Mouse (Mus musculus): ENCODE measurements at regions not wholly inside any gene's neighbourhood (a gene's known extent, or its start where the extent isn't known, plus 50 kb on each side); places are given as distances from the start of the nearest gene placed in this dataset.
A peak's percentile ranks its signal among the peaks of the same experiment; 100 is the strongest.

GRCm38 (mm10) chr6:126481257-126481656 lies 54.0 kb downstream of the Kcna5 start:
- DNase-seq, result peak; percentile 34

GRCm38 (mm10) chr6:126477506-126477905 lies 57.7 kb downstream of the Kcna5 start:
- DNase-seq, result no peak

GRCm38 (mm10) chr6:126476758-126477157 lies 58.5 kb downstream of the Kcna5 start:
- peak; percentile 50 for DNase-seq

- peak; percentile 81 for DNase-seq
Observed at GRCm38 (mm10) chr6:126475555-126475954, 59.7 kb downstream of the Kcna5 start.

DNA sequence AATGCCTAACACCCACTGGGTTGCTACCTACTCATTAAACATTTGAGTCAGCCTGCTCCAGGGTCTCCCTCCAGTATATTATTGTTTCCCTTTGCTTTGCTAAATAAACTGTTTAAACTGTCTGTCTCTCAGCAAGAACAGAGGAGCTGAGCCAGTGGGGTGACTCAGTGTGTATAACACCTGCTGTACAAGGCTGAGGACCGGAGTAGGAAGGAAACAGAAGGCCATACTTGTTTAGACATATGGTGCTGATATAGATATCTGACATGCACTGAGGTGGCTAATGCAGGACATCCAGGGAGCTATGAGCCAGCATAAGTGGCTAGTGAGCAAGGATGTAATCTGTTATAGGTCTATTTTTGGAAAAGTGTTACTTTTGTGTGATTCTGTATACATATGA lies 81.5 kb downstream of the Kcna5 start:
- DNase-seq, result no peak

GRCm38 (mm10) chr6:126445519-126445918 lies 89.7 kb downstream of the Kcna5 start:
- DNase-seq, result no peak

DNA sequence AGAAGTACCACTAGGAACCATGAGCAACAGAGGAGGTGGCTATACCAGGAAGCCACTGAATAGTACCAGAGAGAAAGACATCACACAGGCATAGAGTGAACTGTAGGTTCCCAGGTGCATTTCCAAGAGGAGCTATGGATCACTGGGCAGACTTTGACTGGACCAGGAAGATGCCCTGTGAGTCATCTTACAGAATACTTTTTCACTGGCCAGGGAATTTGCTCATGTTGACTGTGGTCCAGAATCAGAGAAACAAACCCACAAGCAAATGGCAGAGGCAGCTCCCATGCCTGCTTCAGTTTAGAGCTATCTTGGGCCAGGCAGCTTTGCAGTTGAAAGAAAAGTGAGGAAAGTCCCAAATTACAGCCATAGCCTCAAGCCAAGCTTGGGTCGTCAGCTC lies 95.0 kb downstream of the Kcna5 start:
- DNase-seq, result no peak

DNA sequence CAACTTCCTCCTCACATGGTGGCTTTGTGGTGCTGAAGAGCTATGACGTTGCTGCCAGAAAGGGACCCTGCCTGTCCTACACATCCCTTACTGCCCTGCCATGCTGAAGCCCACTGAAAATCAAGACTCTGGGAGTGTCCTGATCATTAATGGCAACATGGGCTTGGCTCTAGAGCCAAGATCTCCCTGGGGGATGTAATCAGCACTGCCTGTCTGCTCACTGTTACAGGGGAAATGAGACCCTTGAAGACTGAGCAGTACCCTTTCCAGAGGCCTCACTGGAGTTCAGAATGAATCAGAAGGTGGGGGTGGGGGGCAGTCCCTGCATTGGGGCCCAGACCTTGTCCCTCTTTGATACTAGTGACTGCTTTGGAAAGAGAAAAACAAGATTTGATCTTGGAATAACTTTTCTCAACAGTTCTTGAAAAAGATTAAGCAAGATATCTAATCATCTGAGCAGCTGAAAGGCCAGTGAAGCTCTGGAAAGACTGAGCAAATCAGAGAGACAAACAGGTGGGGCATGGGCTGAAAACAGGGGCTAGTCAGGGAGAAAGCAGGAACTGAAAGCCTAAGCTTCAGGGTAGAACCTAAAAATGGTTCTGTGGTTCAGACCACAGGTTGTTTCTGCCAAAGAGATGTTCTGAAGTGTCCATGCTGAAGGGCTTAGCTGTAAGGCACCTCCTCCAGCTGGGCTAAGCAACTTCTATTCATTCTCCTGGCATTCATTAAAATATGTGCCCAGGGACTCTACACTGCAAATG lies 97.1 kb downstream of the Kcna5 start:
- DNase-seq, result no peak

DNA sequence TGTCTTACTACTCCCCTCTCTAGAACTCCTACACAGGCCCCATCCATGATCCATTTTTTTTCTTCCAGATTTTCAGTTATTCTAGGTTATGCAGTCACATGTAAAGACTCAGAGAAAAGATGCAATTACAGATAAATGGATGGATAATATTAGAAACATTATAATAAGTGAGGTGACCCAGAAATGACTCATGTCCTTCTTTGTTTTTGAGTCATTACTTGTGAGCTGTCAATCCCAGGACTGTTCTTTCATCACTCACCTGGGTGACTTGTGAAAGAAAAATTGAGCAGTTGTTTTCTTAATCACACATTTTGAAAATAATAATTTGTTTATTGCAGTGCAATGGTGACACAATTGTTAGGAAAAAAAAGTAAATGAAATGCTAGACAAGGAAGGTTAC lies 108.0 kb downstream of the Kcna5 start:
- DNase-seq, result no peak

GRCm38 (mm10) chr6:126405736-126406135 lies 129.5 kb downstream of the Kcna5 start:
- peak; percentile 34 for DNase-seq

DNA sequence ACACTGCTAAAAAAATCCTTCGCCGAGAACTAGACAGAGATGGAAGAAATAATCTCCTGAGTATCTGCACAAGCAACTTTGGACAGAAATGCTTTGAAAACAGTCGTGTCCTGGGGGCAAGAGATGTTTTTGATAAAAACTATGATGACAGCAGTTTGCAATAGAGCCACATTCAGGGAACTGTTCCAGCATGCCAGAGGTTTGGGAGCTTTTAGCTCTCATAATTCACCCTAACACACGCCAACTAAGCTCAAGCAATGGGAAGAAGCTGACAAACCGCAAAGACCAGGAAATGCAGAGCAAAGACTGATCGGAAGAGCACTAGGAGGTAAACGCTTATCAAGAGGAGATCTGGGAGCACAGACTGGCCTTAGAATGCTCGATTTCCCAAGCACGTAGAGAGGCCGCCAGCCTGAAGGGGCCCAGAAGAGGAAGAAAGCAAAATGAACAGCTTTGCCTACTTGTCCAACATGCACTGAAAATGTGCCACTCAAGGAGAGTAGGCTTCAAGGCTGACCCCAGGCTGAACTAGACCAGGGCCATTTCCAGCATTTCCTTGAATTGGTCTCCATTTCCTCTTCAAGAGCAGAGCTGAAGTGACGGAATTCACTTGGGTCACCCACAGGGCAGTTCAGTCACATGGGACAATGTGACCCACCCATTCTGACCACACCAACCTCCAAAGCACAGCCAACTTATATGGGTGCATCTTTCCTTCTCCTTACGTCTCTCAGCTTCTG lies 130.7 kb downstream of the Kcna5 start:
- peak; percentile 17 for DNase-seq

DNA sequence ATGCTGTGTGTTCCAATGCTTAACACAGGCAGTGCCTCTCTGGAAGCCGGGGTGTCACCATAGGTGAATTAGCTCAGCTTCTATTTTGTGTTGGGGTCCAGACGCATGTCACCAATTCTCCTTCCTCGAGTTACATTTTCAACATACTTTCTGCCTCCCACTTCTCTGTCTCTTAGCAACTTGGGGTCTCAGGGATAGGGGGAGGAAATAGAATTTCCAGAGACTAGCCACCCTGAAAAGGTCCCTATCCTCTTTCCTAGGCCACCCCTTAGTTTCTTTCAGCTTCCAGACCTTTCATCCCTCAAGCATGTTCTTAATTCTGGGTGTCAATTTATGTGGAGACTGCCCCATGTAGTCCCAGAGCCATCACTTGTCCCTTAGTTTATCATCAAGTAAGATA lies 135.6 kb downstream of the Kcna5 start:
- no peak for DNase-seq

DNA sequence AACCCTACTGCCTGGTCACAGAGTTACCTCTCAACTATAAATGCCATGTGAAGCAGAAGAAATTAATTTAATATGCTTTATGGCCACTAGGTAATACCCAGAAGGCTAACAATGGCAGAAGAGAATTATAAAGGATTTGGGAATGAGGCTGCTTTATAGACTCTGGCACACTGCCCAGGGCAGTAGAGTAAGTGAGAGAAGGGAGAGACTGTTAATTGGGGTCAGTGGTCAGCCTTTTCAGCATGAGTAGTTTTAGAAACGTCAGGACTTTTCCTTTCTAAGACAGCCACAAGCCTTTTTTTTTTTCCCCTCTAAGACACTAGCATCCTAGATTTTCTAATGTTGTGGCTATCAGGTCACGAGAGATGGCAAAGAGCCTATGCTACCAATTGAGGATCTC lies 136.6 kb downstream of the Kcna5 start:
- DNase-seq, result no peak

DNA sequence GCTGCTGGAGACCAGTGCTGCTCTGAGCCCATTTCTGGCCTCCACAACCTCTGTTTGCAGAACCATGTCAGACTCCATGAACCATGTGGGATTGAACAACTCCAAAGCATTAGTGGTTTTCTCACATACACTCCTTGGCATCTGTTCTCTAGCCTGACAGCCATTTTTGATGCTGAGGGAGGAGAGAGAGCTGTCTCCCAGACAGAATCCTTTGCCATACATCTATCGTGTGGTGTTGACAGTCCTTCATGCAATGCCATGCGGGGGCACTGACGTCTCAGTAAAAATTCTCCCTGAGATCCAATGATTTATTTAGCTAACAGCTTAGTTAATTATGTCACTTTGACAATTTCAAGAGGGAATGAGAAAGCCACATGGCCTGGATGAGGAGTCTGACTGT lies 140.2 kb downstream of the Kcna5 start:
- no peak for DNase-seq

DNA sequence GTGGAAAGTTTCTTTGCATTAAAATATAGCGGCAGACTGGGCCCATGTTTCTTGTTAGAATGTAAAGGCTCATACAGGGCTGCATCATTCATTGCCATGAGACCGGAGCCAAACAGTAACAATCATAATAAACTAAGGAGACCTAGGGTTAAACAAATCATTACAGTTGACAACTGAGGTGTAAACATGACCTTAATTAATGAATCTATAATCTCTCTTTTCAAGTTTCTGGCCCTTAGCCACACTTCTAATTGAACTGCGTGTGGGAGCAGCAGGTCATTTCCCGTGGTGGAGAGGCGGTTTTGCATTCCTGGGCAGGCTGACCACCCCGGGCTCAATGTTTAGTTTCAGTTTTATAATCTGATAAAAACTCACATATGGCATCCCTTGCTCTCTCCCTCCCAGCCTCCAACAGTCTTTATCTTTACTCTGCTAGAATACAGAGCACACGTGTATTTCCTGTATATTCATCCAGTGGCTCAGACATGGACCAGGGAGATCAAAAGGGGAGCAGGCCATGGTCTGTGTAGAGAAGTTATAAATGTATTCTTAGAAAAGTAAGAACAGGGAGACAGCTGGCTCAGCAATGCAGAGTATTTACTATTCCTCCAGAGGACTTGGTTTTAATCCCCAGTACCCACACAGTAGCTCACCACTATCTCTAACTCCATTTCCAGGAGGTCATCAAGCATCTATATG lies 141.0 kb downstream of the Kcna5 start:
- DNase-seq, result no peak

DNA sequence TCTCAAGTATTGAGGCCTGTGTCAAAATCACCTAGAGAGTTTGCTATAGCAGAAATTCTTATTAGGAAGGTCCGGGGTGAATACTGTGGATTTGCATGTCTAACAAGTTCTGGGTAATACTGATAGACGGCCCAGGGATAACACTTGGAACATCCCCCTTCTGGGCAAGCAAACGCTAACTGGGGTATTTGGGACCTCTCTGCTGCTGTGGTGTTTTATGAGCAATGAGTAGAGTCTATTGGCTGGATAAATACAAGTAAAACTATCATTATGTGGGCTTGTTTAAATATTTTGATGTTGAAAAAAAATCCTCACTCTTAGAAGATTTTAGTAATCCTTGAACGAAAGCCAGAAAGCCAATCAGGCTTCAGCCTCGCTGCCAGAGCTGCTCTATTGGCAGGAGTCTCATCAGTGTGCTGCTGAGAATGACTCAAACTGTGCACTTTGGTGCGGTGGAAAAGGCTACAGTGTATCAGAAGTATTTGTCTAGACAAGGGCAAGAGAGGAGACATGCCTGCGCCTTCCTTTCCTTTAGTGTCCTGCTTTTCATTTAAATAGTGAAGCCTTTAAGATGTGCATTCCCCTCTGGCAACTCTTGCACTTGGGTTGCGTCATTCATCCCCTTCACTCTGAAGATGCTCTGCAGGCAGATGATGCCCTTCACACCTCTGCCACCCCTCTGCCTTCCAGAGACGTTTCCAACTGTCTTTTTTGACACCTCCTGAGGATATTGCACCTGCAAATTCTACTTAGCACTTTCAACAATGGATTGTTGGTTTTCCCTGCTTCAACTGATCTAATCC lies 150.8 kb downstream of the Kcna5 start:
- peak; percentile 32 for DNase-seq

DNA sequence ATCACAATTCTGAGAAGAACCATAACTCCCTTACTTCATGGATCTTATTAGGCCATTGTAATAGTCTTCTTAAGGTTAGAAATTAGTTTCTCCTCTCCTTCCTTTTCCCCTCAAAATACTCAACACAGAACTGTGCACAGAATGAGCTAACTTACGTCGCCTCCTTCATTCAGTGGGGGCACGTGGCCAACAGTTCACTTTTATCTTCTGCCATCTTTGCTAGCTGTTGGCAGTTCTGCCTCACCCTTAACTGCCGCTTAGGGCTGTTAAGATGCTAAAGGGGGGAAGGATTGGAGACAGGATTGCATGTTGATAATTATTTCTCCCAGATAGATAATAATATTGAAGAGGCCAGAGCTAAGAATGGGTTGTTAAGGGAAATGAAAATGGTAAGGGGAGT lies 158.0 kb downstream of the Kcna5 start:
- DNase-seq, result no peak

DNA sequence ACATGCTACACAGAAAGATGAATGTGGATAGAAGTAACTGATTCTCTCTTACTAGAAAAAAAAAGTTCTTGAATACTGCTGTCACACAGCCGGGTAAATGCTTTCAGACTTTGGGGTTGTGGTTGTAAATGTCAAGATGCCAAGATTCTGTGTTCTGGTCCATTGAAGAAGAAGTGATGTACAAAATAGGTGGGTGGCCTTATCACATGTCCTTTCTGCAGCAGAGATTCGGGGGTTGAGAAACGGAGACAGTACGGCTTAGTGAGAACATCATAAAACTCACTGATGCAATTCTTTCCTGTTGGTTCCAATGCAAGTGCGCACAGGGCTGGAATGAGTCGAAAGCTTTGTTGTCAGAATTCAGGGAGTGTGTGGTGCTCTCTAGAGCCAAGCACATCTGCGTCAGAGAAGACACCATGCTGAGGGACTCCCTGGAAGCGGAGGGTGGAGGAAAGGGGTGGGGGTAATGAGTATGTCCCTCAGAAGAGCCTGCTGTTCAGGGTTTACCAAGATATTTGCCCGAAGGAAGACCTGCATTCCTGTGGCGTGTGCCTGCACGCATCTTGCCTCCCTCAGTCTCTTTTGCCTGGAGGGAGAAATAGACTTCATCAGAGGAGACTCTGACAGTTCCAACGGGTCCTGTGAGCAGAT lies 160.1 kb downstream of the Kcna5 start:
- DNase-seq, result no peak

DNA sequence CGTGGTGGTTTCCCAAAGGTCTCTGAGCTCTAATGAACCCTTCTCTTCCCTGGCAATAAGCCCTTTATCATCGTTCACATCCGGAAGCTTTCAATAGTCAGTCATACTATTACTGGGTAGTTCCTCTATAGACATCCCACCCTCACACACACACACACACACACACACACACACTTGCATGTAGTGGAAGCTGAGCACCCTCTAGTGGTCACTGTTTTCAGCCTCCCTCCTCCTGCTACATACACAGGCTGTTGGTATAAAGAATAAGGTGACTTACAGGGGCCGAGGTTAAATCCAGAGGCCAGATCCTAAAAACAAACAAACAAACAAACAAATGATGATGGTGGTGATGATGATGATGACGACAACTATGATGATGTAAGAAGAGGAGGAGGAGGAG lies 163.2 kb downstream of the Kcna5 start:
- peak; percentile 43 for DNase-seq

DNA sequence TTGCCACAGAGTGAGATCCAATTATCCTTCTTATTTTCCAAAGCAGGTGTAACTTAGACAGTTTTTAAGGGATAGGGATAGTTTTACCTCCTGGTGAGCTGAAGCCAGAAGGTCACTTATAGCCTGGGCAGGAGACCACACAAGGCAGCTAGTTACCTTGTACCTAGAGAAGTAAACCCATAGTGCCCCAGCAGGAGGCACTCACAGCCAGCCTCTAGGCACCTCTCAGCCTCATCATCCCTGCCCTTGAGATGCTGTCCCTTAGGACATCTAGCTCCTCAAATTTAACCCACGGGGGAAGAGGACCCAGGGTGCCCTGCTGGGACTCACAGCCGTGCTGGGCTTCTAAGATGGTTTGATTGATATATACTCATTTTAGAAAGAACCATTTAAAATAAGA lies 163.7 kb downstream of the Kcna5 start:
- DNase-seq, result no peak

DNA sequence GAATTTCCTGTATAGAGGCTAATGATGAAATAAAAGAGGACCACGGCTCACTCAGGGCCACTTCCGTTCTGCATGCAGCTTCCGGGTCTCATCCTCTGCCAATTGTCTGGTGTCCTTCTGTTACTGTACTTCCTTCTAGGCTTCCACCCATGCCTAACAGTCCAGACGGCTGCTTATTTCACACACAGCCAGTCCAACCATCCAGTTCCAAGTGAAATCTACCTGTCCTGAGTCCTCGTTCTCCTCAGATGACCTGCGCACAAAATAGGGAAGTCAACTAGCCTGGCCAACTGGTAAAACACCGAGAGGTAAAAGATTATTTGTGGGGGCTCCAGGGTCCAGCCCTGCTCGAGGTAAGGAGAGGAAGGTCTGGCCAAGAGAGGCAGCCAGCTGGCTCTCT lies 169.7 kb downstream of the Kcna5 start:
- no peak for DNase-seq

DNA sequence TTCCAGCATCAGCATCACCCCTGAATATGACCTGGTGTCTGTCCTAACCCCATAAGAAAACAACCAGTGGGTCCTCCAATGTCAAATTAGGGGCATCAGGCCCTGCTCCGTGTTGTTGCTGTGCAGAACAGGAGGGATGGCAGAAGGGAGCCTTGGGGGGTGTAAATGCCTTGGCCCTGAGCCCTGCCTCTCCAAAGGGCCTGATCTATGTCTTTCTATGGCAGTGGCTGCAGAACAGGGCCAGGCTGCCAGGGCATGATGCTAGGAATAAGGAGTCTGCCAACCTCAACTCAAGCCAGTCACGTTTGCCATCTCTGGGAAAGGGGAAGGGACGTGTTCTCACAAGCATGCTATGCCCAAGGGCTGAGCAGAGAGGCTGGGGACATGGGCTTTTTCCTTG lies 172.9 kb downstream of the Kcna5 start:
- DNase-seq, result no peak

Measured in adrenal gland, postnatal 14 days (tissue).